Mouse (Mus musculus) thymus, adult 2 months (tissue): ENCODE results near the gene Birc7.

ENCODE experiments used
- CTCF ChIP-seq: fragments of 200-500 bp; IDR thresholded peaks from 2 replicates; pipeline ENCODE4 v1.5.1; 2012; ENCODE audit warnings: mild to moderate bottlenecking, control low read depth, low read length, moderate library complexity, borderline replicate concordance; ENCODE audit not compliant: control insufficient read depth, poor library complexity, insufficient read depth; ENCODE audit errors: extremely low read depth
- POLR2A ChIP-seq: fragments of 200-500 bp; IDR thresholded peaks from 2 replicates; pipeline ENCODE4 v1.6.1; 2012; ENCODE audit warnings: mild to moderate bottlenecking, low read length, control low read depth, moderate library complexity; ENCODE audit not compliant: control insufficient read depth, poor library complexity, insufficient read depth; ENCODE audit errors: extremely low read depth

DNA sequence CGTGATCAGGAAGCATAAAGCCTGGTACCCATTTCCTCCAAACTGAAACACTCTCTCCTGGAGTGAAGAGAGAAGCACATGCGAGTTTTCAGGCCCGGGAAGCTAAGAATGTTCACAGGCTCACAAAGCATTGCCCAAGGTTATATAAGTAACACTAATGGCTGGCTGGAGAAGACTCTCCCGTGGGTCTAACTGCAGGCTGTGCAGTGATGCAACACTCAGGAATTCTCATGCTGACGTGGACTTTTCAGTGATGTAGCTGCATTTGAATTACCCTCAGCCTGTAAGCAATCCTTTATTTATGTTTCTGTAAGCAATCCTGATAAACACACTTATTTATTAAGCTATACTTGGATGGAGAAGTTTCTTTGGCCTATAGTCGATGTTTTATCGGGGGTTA is 30.8 kb downstream of the Birc7 start:
- TF ChIP-seq POLR2A = no peak
- TF ChIP-seq CTCF = no peak
